Mouse (Mus musculus) intestine, embryonic 16.5 days (tissue): ENCODE measurements around the gene Rapgef3. TPM values are rescaled to one million over a fixed set of nuclear protein-coding genes. Genes with fewer than 3 reads are reported as not detected.

Source experiments
- ATAC-seq: fragments of 200-750 bp; cut with Nextera tagmentation; 2 replicates; pipeline ENCODE4 v1.8.0; 2017; ENCODE audit warnings: moderate TSS enrichment, moderate library complexity
- H3K27ac ChIP-seq: fragments of 300-500 bp; sonication (generic); 2 replicates; pipeline ENCODE4 v1.5.1; 2014; ENCODE audit warnings: mild to moderate bottlenecking, low read length
- H3K27me3 ChIP-seq: fragments of 300-500 bp; sonication (generic); replicated peaks from 2 replicates; pipeline ENCODE4 v1.6.1; 2014; ENCODE audit warnings: low read length, control low read depth, mixed read lengths; ENCODE audit not compliant: control insufficient read depth, insufficient read depth
- H3K36me3 ChIP-seq: fragments of 300-500 bp; sonication (generic); 2 replicates; pipeline ENCODE4 v1.6.1; 2014; ENCODE audit warnings: low read length, control low read depth; ENCODE audit not compliant: control insufficient read depth, insufficient read depth
- H3K4me1 ChIP-seq: fragments of 300-500 bp; sonication (generic); 2 replicates; pipeline ENCODE4 v1.6.1; 2014; ENCODE audit warnings: low read length, control low read depth, mixed read lengths; ENCODE audit not compliant: control insufficient read depth, insufficient read depth
- H3K4me2 ChIP-seq: fragments of 300-500 bp; sonication (generic); 2 replicates; pipeline ENCODE4 v1.6.1; 2014; ENCODE audit warnings: low read depth, low read length, control low read depth
- H3K4me3 ChIP-seq: fragments of 300-500 bp; sonication (generic); 2 replicates; pipeline ENCODE4 v1.5.1; 2014; ENCODE audit warnings: mild to moderate bottlenecking, low read length
- H3K9ac ChIP-seq: fragments of 300-500 bp; sonication (generic); 2 replicates; pipeline ENCODE4 v1.6.1; 2014; ENCODE audit warnings: low read depth, low read length
- H3K9me3 ChIP-seq: fragments of 300-500 bp; sonication (generic); 2 replicates; pipeline ENCODE4 v1.6.1; 2016; ENCODE audit warnings: low read length, control low read depth; ENCODE audit not compliant: control insufficient read depth
- WGBS: fragments of 180-500 bp; shearing (Covaris S2); extraction: QIAGEN DNeasy Blood & Tissue Kit; methylation state at CpG from one replicate; pipeline ENCODE4 v1.1.7; 2014; 5-methylcytosine and 5-hydroxymethylcytosine counted together
- polyA plus RNA-seq: library from polyadenylated mRNA; unstranded; fragments of >200 nt; fragmentation: Nextera tagmentation; extraction: Ambion mirVana; gene quantifications from 2 replicates; pipeline ENCODE4 v1.2.1, GENCODE M21; 2015

The Rapgef3 gene
- polyA plus RNA-seq, 1 experiment from 2014 or later, result 7.9 TPM

DNA sequence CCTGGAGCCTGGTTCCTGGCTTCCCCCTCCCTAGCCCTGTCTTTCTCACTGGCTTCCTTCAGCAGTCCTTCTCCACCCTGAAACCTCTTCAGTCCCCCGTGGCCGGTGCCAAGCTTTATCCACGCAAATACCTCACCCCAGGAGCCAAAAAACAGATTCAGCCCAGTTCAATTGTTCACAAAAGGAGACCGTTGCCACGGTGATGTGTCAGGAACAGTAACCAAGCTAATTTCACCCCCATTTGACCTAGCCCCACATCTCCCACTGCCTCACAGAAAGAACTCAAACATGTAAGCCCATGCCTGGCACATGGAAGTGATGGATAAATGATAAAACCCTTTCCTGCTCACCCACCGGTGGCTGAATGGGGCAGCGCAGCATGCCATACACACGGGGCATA is 1.6 kb downstream of the Rapgef3 start:
- H3K4me2 ChIP-seq, result peak overlapping the region; percentile 99
- H3K27me3 ChIP-seq, result peaks cover 11% of the 10 kb centered on the region; the same call in 1 of the 2 replicates
- peak overlapping the region; percentile 69; the same call in 1 of the 2 replicates for H3K9ac ChIP-seq
- H3K27ac ChIP-seq, result peak overlapping the region; percentile 6; the same call in 1 of the 2 replicates
- no peaks in the 10 kb centered on the region for H3K36me3 ChIP-seq
- WGBS, result 28% methylated on average over 8 of the region's 8 CpGs
- no peak for ATAC-seq
- H3K4me1 ChIP-seq, result peaks cover 18% of the 10 kb centered on the region
- H3K4me3 ChIP-seq, result peak overlapping the region; percentile 62
- no peaks in the 10 kb centered on the region for H3K9me3 ChIP-seq

GRCm38 (mm10) chr15:97765090-97765794 is 2.5 kb downstream of the Rapgef3 start:
- Histone ChIP-seq H3K36me3 (no peaks in the 10 kb centered on the region), H3K9me3 (no peaks in the 10 kb centered on the region), H3K9ac (no peak overlapping the region), H3K27me3 (peaks cover 11% of the 10 kb centered on the region; the same call in 1 of the 2 replicates), H3K27ac (no peak overlapping the region), H3K4me2 (0 out of 2 replicates have a peak overlapping the region, but pooled peaks have one; percentile 25), H3K4me1 (peaks cover 18% of the 10 kb centered on the region), H3K4me3 (0 out of 2 replicates have a peak overlapping the region, but pooled peaks have one; percentile 4)
- ATAC-seq, result no peak
- WGBS, result 47% methylated on average over 13 of the region's 13 CpGs

DNA sequence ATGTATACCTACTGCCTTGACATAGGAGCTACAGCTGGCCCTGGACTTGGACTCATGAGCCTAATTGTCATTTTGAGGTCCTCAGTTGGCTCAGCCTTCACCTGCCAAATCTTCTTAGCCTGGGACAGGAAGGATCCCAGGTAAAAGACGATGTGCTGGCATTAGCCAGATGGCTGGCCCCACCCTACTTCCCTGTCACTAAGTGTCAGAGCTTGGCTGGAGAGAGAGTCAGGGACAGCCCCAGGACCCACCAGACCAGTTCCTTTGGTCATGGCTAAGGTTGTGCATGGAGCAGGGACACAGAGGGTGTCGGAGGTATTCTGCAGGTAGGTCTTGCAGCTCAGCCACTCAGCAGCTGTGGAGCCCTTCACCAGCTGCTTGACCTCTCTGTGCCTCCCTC is 3.2 kb downstream of the Rapgef3 start:
- no peaks in the 10 kb centered on the region for H3K9me3 ChIP-seq
- H3K4me1 ChIP-seq, result peaks cover 18% of the 10 kb centered on the region
- no peak overlapping the region for H3K4me3 ChIP-seq
- ATAC-seq, result no peak
- peaks cover 11% of the 10 kb centered on the region; the same call in 1 of the 2 replicates for H3K27me3 ChIP-seq
- no peaks in the 10 kb centered on the region for H3K36me3 ChIP-seq
- no peak overlapping the region for H3K4me2 ChIP-seq
- WGBS, result 61% methylated on average over 2 of the region's 2 CpGs
- no peak overlapping the region for H3K9ac ChIP-seq
- H3K27ac ChIP-seq, result no peak overlapping the region

GRCm38 (mm10) chr15:97763256-97764049 is 4.3 kb downstream of the Rapgef3 start:
- Histone ChIP-seq H3K4me2 (no peak overlapping the region), H3K9ac (no peak overlapping the region), H3K36me3 (no peaks in the 10 kb centered on the region), H3K4me1 (peaks cover 18% of the 10 kb centered on the region), H3K27me3 (peaks cover 11% of the 10 kb centered on the region; the same call in 1 of the 2 replicates), H3K4me3 (no peak overlapping the region), H3K9me3 (no peaks in the 10 kb centered on the region), H3K27ac (no peak overlapping the region)
- WGBS, result 67% methylated on average over 9 of the region's 9 CpGs
- ATAC-seq, result no peak

DNA sequence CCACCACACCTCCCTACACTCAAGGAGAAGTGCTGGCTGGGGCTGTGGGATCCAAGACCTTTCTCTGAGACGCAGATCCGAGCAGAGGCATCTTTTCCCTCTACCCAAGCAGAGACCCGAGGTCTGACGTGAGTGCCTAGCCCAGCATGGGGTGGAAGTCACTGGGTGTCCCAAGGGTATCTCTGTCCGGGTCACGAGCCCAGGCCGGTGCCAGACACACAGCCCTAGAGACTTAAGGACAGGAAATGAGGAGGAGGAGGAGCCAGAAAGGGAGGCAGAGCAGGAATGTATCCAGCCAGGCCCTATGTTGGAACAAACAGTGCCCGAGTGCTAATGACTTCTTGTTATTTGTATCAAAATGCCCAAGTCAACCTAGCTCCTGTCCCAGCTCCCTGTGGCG is 5.0 kb downstream of the Rapgef3 start:
- no peak overlapping the region for H3K4me3 ChIP-seq
- no peak overlapping the region for H3K4me2 ChIP-seq
- no peak overlapping the region for H3K9ac ChIP-seq
- H3K36me3 ChIP-seq, result no peaks in the 10 kb centered on the region
- 61% methylated on average over 9 of the region's 9 CpGs for WGBS
- H3K4me1 ChIP-seq, result peaks cover 14% of the 10 kb centered on the region
- H3K27me3 ChIP-seq, result peaks cover 11% of the 10 kb centered on the region; the same call in 1 of the 2 replicates
- H3K9me3 ChIP-seq, result no peaks in the 10 kb centered on the region
- H3K27ac ChIP-seq, result no peak overlapping the region
- ATAC-seq, result no peak

- Histone ChIP-seq H3K36me3 (no peaks in the 10 kb centered on the region), H3K4me2 (no peak overlapping the region), H3K4me1 (peaks cover 3% of the 10 kb centered on the region), H3K27me3 (peaks cover 3% of the 10 kb centered on the region; the same call in 1 of the 2 replicates), H3K9me3 (no peaks in the 10 kb centered on the region), H3K9ac (0 out of 2 replicates have a peak overlapping the region, but pooled peaks have one; percentile 5), H3K4me3 (no peak overlapping the region), H3K27ac (no peak overlapping the region)
- ATAC-seq, result peak; percentile 10; the same call in 1 of the 2 replicates
- WGBS, result 28% methylated on average over 13 of the region's 13 CpGs
Measured at GRCm38 (mm10) chr15:97761438-97761837, 6.3 kb downstream of the Rapgef3 start.

DNA sequence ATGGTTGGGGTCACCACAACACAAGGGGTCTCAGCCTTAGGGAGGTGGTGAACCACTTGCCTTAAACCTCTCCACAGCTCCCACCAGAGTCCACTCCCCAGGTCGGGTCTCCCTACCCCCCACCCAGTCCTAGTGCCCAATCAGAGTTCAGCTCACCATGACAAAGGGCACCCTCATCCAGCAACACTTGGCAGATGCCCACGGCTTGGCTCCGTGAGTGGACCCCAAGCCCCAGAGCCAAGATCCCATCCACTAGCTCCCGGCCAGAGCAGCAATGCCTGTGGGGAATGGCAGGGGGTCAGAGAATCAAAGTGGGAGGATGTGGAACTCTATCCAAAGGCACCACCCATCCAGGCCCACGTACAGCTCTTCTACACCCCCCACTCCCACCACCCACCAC is 6.8 kb downstream of the Rapgef3 start:
- no peak overlapping the region for H3K4me3 ChIP-seq
- H3K36me3 ChIP-seq, result no peaks in the 10 kb centered on the region
- H3K27ac ChIP-seq, result no peak overlapping the region
- 66% methylated on average over 5 of the region's 5 CpGs for WGBS
- ATAC-seq, result no peak
- no peaks in the 10 kb centered on the region for H3K9me3 ChIP-seq
- H3K27me3 ChIP-seq, result no peaks in the 10 kb centered on the region
- H3K4me2 ChIP-seq, result no peak overlapping the region
- no peak overlapping the region for H3K9ac ChIP-seq
- H3K4me1 ChIP-seq, result 0 out of 2 replicates have a peak, but pooled peaks cover 2% of the 10 kb centered on the region

- H3K4me2 ChIP-seq, result no peak overlapping the region
- no peak overlapping the region for H3K9ac ChIP-seq
- WGBS, result 83% methylated on average over 9 of the region's 9 CpGs
- no peak overlapping the region for H3K27ac ChIP-seq
- ATAC-seq, result no peak
- H3K36me3 ChIP-seq, result no peaks in the 10 kb centered on the region
- no peaks in the 10 kb centered on the region for H3K9me3 ChIP-seq
- H3K4me3 ChIP-seq, result no peak overlapping the region
- 0 out of 2 replicates have a peak, but pooled peaks cover 2% of the 10 kb centered on the region for H3K4me1 ChIP-seq
- no peaks in the 10 kb centered on the region for H3K27me3 ChIP-seq
Measured at GRCm38 (mm10) chr15:97760006-97760405, 7.8 kb downstream of the Rapgef3 start.

GRCm38 (mm10) chr15:97755361-97755760 is 12.4 kb downstream of the Rapgef3 start:
- H3K9me3 ChIP-seq, result no peaks in the 10 kb centered on the region
- no peak overlapping the region for H3K4me3 ChIP-seq
- H3K4me1 ChIP-seq, result peaks cover 15% of the 10 kb centered on the region
- no peak overlapping the region for H3K9ac ChIP-seq
- H3K36me3 ChIP-seq, result no peaks in the 10 kb centered on the region
- H3K27me3 ChIP-seq, result no peaks in the 10 kb centered on the region
- ATAC-seq, result no peak
- WGBS, result 64% methylated on average over 8 of the region's 8 CpGs
- H3K4me2 ChIP-seq, result no peak overlapping the region
- H3K27ac ChIP-seq, result no peak overlapping the region
